Mouse (Mus musculus) erythroid progenitor cell, adult 5-6 weeks (primary cell): ENCODE measurements around the gene Osbpl10. TPM values are rescaled to one million over a fixed set of nuclear protein-coding genes. Genes with fewer than 3 reads are reported as not detected.
A peak's percentile ranks its signal among the peaks of the same experiment; 100 is the strongest.
"Not testable (repeated sequence)": the region's sequence is repeated elsewhere in the genome, so short reads cannot be mapped to it uniquely, and the experiment has no call there.

Experiments
- ATAC-seq: replicated peaks from 2 replicates; pipeline ENCODE4 v1.8.0; 2016; ENCODE audit warnings: moderate number of reproducible peaks, mild to moderate bottlenecking, moderate TSS enrichment, inconsistent platforms; ENCODE audit not compliant: poor library complexity, low FRiP score, severe bottlenecking
- total RNA-seq, 2 experiments: library from RNA; stranded (forward) in 1 of 2; stranded (reverse) in 1 of 2; fragments of 150-400 nt in 1 of 2; fragments of 186-747, 209-891 nt in 1 of 2; gene quantifications; 2 replicates each; pipeline versions ENCODE4 v1.2.3 to v1.2.4; 2015 to 2017; ENCODE audit warnings: low replicate concordance in 2 of 2

Gene Osbpl10
- total RNA-seq, 2 experiments from 2014 or later: not detected

- ATAC-seq: no peak
Observed at GRCm38 (mm10) chr9:115243630-115244029, 265.3 kb downstream of the Osbpl10 start.

- ATAC-seq: no peak
Observed at GRCm38 (mm10) chr9:115245092-115245491, 266.7 kb downstream of the Osbpl10 start.

GRCm38 (mm10) chr9:115249145-115249544, 270.8 kb downstream of the Osbpl10 start:
- ATAC-seq: no peak

- ATAC-seq: no peak
Observed at GRCm38 (mm10) chr9:115257733-115258286, 279.4 kb downstream of the Osbpl10 start.

GRCm38 (mm10) chr9:115259866-115260265, 281.5 kb downstream of the Osbpl10 start:
- ATAC-seq: no peak

GRCm38 (mm10) chr9:115260464-115260863, 282.1 kb downstream of the Osbpl10 start:
- ATAC-seq: 0 out of 2 replicates have a peak, but pooled peaks have one; percentile 49

- ATAC-seq: no peak
Observed at GRCm38 (mm10) chr9:115261456-115261855, 283.1 kb downstream of the Osbpl10 start.

GRCm38 (mm10) chr9:115261896-115262295, 283.5 kb downstream of the Osbpl10 start:
- 0 out of 2 replicates have a peak, but pooled peaks have one; percentile 46 for ATAC-seq

GRCm38 (mm10) chr9:115271556-115271955, 293.2 kb downstream of the Osbpl10 start:
- ATAC-seq: no peak

- ATAC-seq: not testable (repeated sequence)
Observed at GRCm38 (mm10) chr9:115272451-115272850, 294.1 kb downstream of the Osbpl10 start.

GRCm38 (mm10) chr9:115273095-115273649, 294.8 kb downstream of the Osbpl10 start:
- ATAC-seq: no peak

- ATAC-seq: no peak
Observed at GRCm38 (mm10) chr9:115274806-115275205, 296.4 kb downstream of the Osbpl10 start.

- no peak for ATAC-seq
Observed at GRCm38 (mm10) chr9:115278641-115279040, 300.3 kb downstream of the Osbpl10 start.

Other genes with a start within 250 kb of the Osbpl10 start
- gene Cmtm6, start 247.5 kb upstream of the Osbpl10 start, total RNA-seq (2015; ENCODE audit: low replicate concordance): 8.8 and 9.7 TPM in 2 replicates
- gene Cmtm6, start 247.5 kb upstream of the Osbpl10 start, total RNA-seq (2017; ENCODE audit: low replicate concordance): 10.4 and 20.0 TPM in 2 replicates
- gene Cmtm7, start 196.7 kb upstream of the Osbpl10 start, total RNA-seq (2015; ENCODE audit: low replicate concordance): 64.1 and 71.7 TPM in 2 replicates
- 46.0 and 46.4 TPM in 2 replicates for gene Cmtm7, start 196.7 kb upstream of the Osbpl10 start, total RNA-seq (2017; ENCODE audit: low replicate concordance)
- 5.4 TPM in 1 of 2 replicates, not detected in the other for gene Cmtm8, start 134.4 kb upstream of the Osbpl10 start, total RNA-seq (2015; ENCODE audit: low replicate concordance)
- not detected in 2 replicates for gene Cmtm8, start 134.4 kb upstream of the Osbpl10 start, total RNA-seq (2017; ENCODE audit: low replicate concordance)
- 8.6 and 12.2 TPM in 2 replicates for gene Gpd1l, start 44.6 kb upstream of the Osbpl10 start, total RNA-seq (2015; ENCODE audit: low replicate concordance)
- gene Gpd1l, start 44.6 kb upstream of the Osbpl10 start, total RNA-seq (2017; ENCODE audit: low replicate concordance): 3.3 and 7.6 TPM in 2 replicates
- gene Rps27rt, start 4.2 kb downstream of the Osbpl10 start, total RNA-seq (2015; ENCODE audit: low replicate concordance): 81.7 and 147 TPM in 2 replicates
- gene Rps27rt, start 4.2 kb downstream of the Osbpl10 start, total RNA-seq (2017; ENCODE audit: low replicate concordance): 36.5 and 41.4 TPM in 2 replicates